Mouse (Mus musculus): ENCODE measurements around the gene Wdr59.

DNA sequence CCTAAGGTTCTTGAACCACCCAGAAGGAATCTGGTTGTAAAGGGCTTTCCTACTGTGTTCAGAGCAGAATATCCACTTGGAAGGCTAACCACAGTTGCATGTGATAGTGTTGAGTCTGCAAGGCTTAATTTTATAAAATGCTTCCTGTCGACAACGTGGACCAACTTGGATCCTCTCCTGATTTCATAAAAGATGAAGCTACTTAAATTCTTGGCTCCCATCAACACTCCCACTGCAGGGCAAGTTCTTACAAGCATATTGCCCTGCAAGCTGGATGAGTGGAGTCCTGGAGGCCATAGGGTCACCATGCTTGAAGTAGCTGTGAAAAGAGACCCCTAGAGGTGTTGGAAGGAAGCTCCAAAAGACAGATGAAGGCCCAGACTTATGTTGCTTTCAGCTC lies 99.3 kb downstream of the Wdr59 start:
- TF ChIP-seq CTCF (IDR thresholded peaks at IDR 0.05; ENCODE audit: low read depth, low read length) (no peak), POLR2A (IDR thresholded peaks at IDR 0.05; ENCODE audit: borderline replicate concordance, low read depth, low read length) (no peak)

Data from bone marrow macrophage, adult 2 months (primary cell).